Mouse (Mus musculus) adrenal gland (tissue): ENCODE data around the gene Olfr785.
"Not testable (repeated sequence)": the region's sequence is repeated elsewhere in the genome, so short reads cannot be mapped to it uniquely, and the experiment has no call there.

Experiments used
- intact Hi-C: fragments of 180-260 bp; cut with DNase I; formaldehyde crosslinking; loops from one replicate; pipeline ENCODE4 v1.15.1; 2025
- long read RNA-seq, 2 experiments: library from polyadenylated mRNA; unstranded; transcript quantifications; one replicate each; pipeline ENCODE4 v2.0.0; 2020; ENCODE audit warnings: borderline replicate concordance in 1 of 2; ENCODE audit not compliant: insufficient replicate concordance in 1 of 2

Gene Olfr785
- long read RNA-seq, experiment 1: 0 reads
- long read RNA-seq, experiment 2: 0 reads

GRCm38 (mm10) chr10:129405126-129405525 is at the start of gene Olfr785:
Olfr785 (plus strand) TSS chr10:129405426.
- intact Hi-C loops: no loop called here

- intact Hi-C loops: not testable (repeated sequence)
Measured at GRCm38 (mm10) chr10:129356496-129356895, 48.7 kb upstream of the Olfr785 start.

- intact Hi-C loops: no loop called here
Measured at GRCm38 (mm10) chr10:129357307-129357706, 47.9 kb upstream of the Olfr785 start.

- intact Hi-C loops: not testable (repeated sequence)
Measured at GRCm38 (mm10) chr10:129374051-129374450, 31.2 kb upstream of the Olfr785 start.

- intact Hi-C loops: no loop called here
Measured at GRCm38 (mm10) chr10:129383783-129384182, 21.4 kb upstream of the Olfr785 start, which contains the start of gene Olfr784. Olfr784 (plus strand) TSS chr10:129384083.

GRCm38 (mm10) chr10:129400892-129401291 is 4.3 kb upstream of the Olfr785 start:
- intact Hi-C loops: no loop called here

GRCm38 (mm10) chr10:129427006-129427405 is 21.8 kb downstream of the Olfr785 start, which contains the start of gene Olfr786:
Olfr786 (plus strand) TSS chr10:129427306.
- intact Hi-C loops: no loop called here
